Comparison of ENCODE assay signal across 11 mouse cellular contexts in the genomic region with DNA sequence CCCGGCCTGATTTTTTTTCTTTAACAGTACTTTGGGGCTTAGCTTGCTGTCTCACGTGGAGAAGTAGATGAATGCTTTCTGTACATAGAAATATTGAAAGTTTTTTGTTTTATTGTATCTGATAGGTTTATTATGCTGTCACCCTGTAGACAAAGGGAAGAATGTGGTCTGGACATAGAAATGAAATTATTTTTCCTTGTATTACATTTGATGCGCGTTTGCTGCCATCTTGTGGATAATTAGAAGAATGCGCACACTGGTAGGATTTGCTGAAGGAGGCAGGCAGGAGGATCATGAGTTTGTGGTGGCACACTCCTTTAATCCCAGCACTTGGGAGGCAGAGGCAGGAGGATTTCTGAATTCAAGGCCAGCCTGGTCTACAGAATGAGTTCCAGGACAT. TPM values are rescaled to one million over a fixed set of nuclear protein-coding genes. Genes with fewer than 3 reads are reported as not detected.
DNase-seq lines count a peak whose midpoint lies in the region; TF ChIP-seq lines count a peak whose summit lies in the region.
"Not testable (repeated sequence)": the region's sequence is repeated elsewhere in the genome, so short reads cannot be mapped to it uniquely, and the experiment has no call there.
"Had no signal": no experiment of that assay in that cellular context is flagged by ENCODE, and none has a peak within 500 bp of the region (broad histone marks: within the 10 kb centered on the region; RNA-seq: fewer than 3 reads in every experiment).

No protein-coding gene starts in this region.

- not testable (repeated sequence) for TF ChIP-seq EP300 in CH12.LX (IDR thresholded peaks at IDR 0.05; ENCODE audit: low read length)

- not testable (repeated sequence) for H3K4me2 ChIP-seq in CH12.LX (ENCODE audit: insufficient read depth, low read depth, poor library complexity, severe bottlenecking)

- not testable (repeated sequence) for DNase-seq in CH12.LX (ENCODE audit: extremely low read depth)
- peak; percentile 6 for DNase-seq in adrenal gland, postnatal 10 days
- peak; percentile 51 for DNase-seq in embryo, embryonic 10 days (ENCODE audit: low spot score)
- DNase-seq in heart, adult 18-20 months = peak; percentile 2 to 49
- peak; percentile 20 for DNase-seq in kidney, adult 18-20 months
- DNase-seq in layer of hippocampus, postnatal 25 days (ENCODE audit: extremely low spot score in 1 of 2, low spot score in 1 of 2) = peak; percentile 13 to 23
- peak; percentile 43 for DNase-seq in lung, postnatal 36 days
- DNase-seq in right cerebral cortex, adult 18-20 months = peak; percentile 3

- not testable (repeated sequence) for TF ChIP-seq POLR2A in CH12.LX (IDR thresholded peaks at IDR 0.05; ENCODE audit: low read depth, low read length)

- not testable (repeated sequence) for H3K79me2 ChIP-seq in CH12.LX (replicated peaks; ENCODE audit: control insufficient read depth, extremely low read depth, insufficient read depth, poor library complexity, severe bottlenecking)

- H3K4me3 ChIP-seq in CH12.LX (replicated peaks in 1 of 3; ENCODE audit: low read depth in 2 of 3, low read length in 2 of 3, poor library complexity in 1 of 3) = not testable (repeated sequence)

- not testable (repeated sequence) for H3K9ac ChIP-seq in CH12.LX (ENCODE audit: insufficient read depth, low read depth)

- H3K27ac ChIP-seq in CH12.LX (ENCODE audit: insufficient read depth, low read depth) = not testable (repeated sequence)

- H3K9me3 ChIP-seq in CH12.LX (replicated peaks; ENCODE audit: low read length) = not testable (repeated sequence)

- peak; percentile 16 to 63; a peak in 2 of 4 replicates for TF ChIP-seq CTCF in CH12.LX (conservative IDR thresholded peaks at IDR 0.05 in 1 of 2, IDR thresholded peaks at IDR 0.05 in 1 of 2; ENCODE audit: low read depth in 2 of 2, low read length in 2 of 2)

- not testable (repeated sequence) for H3K27me3 ChIP-seq in CH12.LX (replicated peaks)

- dilution Hi-C loops in CH12.LX (cut with MboI; ENCODE audit: extremely low pct_ligation_motif_present, extremely low pct_unique_long_range_greater_than_20kb, low sequenced_read_pairs) = not testable (repeated sequence)

- in situ Hi-C loops in CH12.LX (cut with MboI; ENCODE audit: low pct_ligation_motif_present, low pct_unique_long_range_greater_than_20kb, low sequenced_read_pairs) = not testable (repeated sequence)

- TF ChIP-seq RAD21 in CH12.LX (IDR thresholded peaks at IDR 0.05; ENCODE audit: low read depth, low read length) = peak; percentile 65

- H3K36me3 ChIP-seq in CH12.LX (replicated peaks in 1 of 2; ENCODE audit: control insufficient read depth in 1 of 2, insufficient read depth in 1 of 2, low read length in 1 of 2) = not testable (repeated sequence)

- not testable (repeated sequence) for H3K4me1 ChIP-seq in CH12.LX (ENCODE audit: control insufficient read depth in 1 of 2, insufficient read depth in 2 of 2)

TF ChIP-seq in CH12.LX, 34 proteins besides CTCF, POLR2A, EP300 and RAD21:
- peak; percentile 54 for TF ChIP-seq SMC3 (IDR thresholded peaks at IDR 0.05; ENCODE audit: low read depth, low read length)

RNA-seq across cellular contexts. Expression of a gene that starts 53.2 kb away (rescaled TPM):
- total RNA-seq in CH12.LX (2012; rRNA removed) (not detected in 2 replicates), CH12.LX (2014; rRNA removed) (not detected in 2 replicates)
- polyA plus RNA-seq in CH12.LX (2012; ENCODE audit: insufficient read length, low read depth) = not detected in 2 replicates
- under 1 TPM in 1 of 2 experiments, not detected in 1; 0.18 TPM for total RNA-seq in adrenal gland, postnatal 10 days (2021)
- total RNA-seq in heart, adult 18-20 months (2021) = under 1 TPM in 1 of 2 experiments, not detected in 1; 0.23 TPM
- under 1 TPM in 1 of 2 experiments, not detected in 1; 0.27 TPM for total RNA-seq in layer of hippocampus, postnatal 25 days (2021)
- total RNA-seq: adrenal gland, postnatal 36 days had no signal
- polyA plus RNA-seq: CD4-positive, CD25-positive, alpha-beta regulatory T cell, adult 4 months; intestine, embryonic 16.5 days had no signal
